Mouse (Mus musculus) B cell, adult 62 days (primary cell): ENCODE measurements around the gene Nrgn. TPM values are rescaled to one million over a fixed set of nuclear protein-coding genes. Genes with fewer than 3 reads are reported as not detected.

Experiments used
- total RNA-seq: library from RNA; stranded (reverse); gene quantifications from 4 replicates; pipeline ENCODE4 v1.2.4, GENCODE M21; 2023

The Nrgn gene
- total RNA-seq = 3.2 to 6.0 TPM (median 4.0 TPM) in 4 replicates

GRCm38 (mm10) chr9:37552536-37553293, at the start of gene Nrgn:
Nrgn (minus strand) TSS chr9:37552904.

GRCm38 (mm10) chr9:37554838-37555748, 2.4 kb upstream of the Nrgn start, which contains the start of gene Siae:
Siae (plus strand) TSS chr9:37555698.

GRCm38 (mm10) chr9:37539170-37540025, 13.3 kb downstream of the Nrgn start, which contains the start of gene Vsig2:
Vsig2 (plus strand) TSS chr9:37539255.

GRCm38 (mm10) chr9:37527396-37528224, 25.1 kb downstream of the Nrgn start, which contains the start of gene Esam:
Esam (plus strand) TSS chr9:37528078.

Other genes starting within 250 kb of the Nrgn start
- gene Ccdc15, start 204.5 kb downstream of the Nrgn start, total RNA-seq = 14.1 to 17.7 TPM (median 15.0 TPM) in 4 replicates
- not detected in 4 replicates for gene Hepacam, start 185.6 kb downstream of the Nrgn start, total RNA-seq
- gene Robo4, start 151.0 kb downstream of the Nrgn start, total RNA-seq = not detected in 4 replicates
- gene Robo3, start 119.7 kb downstream of the Nrgn start, total RNA-seq = not detected in 4 replicates
- 28.6 to 31.8 TPM (median 29.2 TPM) in 4 replicates for gene Msantd2, start 63.6 kb downstream of the Nrgn start, total RNA-seq
- 1.3 TPM in 1 of 4 replicates, not detected in the others for gene Esam, start 24.8 kb downstream of the Nrgn start, total RNA-seq
- not detected in 4 replicates for gene Vsig2, start 13.6 kb downstream of the Nrgn start, total RNA-seq
- 6.2 to 10.9 TPM (median 9.4 TPM) in 4 replicates for gene Siae, start 2.8 kb upstream of the Nrgn start, total RNA-seq
- gene Spa17, start 60.8 kb upstream of the Nrgn start, total RNA-seq = 1.1 to 3.6 TPM in 2 of 4 replicates, not detected in the others
- gene Tbrg1, start 104.4 kb upstream of the Nrgn start, total RNA-seq = 50.4 to 55.2 TPM (median 52.5 TPM) in 4 replicates
- not detected in 4 replicates for gene Panx3, start 116.3 kb upstream of the Nrgn start, total RNA-seq
- gene Olfr160, start 163.3 kb upstream of the Nrgn start, total RNA-seq = not detected in 4 replicates
- not detected in 4 replicates for gene Olfr874, start 192.2 kb upstream of the Nrgn start, total RNA-seq
- gene Olfr875, start 219.0 kb upstream of the Nrgn start, total RNA-seq = not detected in 4 replicates